Mouse (Mus musculus) ES-E14 (cell line): ENCODE measurements around the gene Leng9. TPM values are rescaled to one million over a fixed set of nuclear protein-coding genes. Genes with fewer than 3 reads are reported as not detected.

Experiments
- DNase-seq: peaks from one replicate; pipeline ENCODE4 v3.0.0-alpha.2; 2013; ENCODE audit warnings: low read depth, low spot score
- H3K27ac ChIP-seq: 2 replicates; pipeline ENCODE4 v1.5.1; 2012; ENCODE audit warnings: low read depth, mild to moderate bottlenecking, low read length, moderate library complexity, mixed read lengths; ENCODE audit not compliant: poor library complexity, insufficient read depth, severe bottlenecking
- H3K36me3 ChIP-seq: 2 replicates; pipeline ENCODE4 v1.6.1; 2012; ENCODE audit warnings: mild to moderate bottlenecking, low read length, moderate library complexity, mixed read lengths; ENCODE audit not compliant: control insufficient read depth, poor library complexity, insufficient read depth, severe bottlenecking
- H3K4me1 ChIP-seq, 2 experiments: fragments of 150-350 bp in 1 of 2; sonication (generic) in 1 of 2; 2 replicates each; pipeline ENCODE4 v1.6.1; 2012; ENCODE audit warnings: low read length in 2 of 2, mild to moderate bottlenecking in 1 of 2, mixed read lengths in 1 of 2; ENCODE audit not compliant: control insufficient read depth in 2 of 2, insufficient read depth in 2 of 2, poor library complexity in 1 of 2
- H3K4me3 ChIP-seq, 2 experiments: fragments of 150-350 bp in 1 of 2; sonication (generic) in 1 of 2; 2 replicates each; pipeline ENCODE4 v1.5.1; 2012; ENCODE audit warnings: low read length in 2 of 2, low read depth in 1 of 2, mild to moderate bottlenecking in 1 of 2, mixed read lengths in 1 of 2; ENCODE audit not compliant: insufficient read depth in 1 of 2, poor library complexity in 1 of 2, severe bottlenecking in 1 of 2
- H3K9ac ChIP-seq: 2 replicates; pipeline ENCODE4 v1.6.1; 2012; ENCODE audit warnings: low read depth, mild to moderate bottlenecking, low read length, mixed read lengths; ENCODE audit not compliant: poor library complexity, insufficient read depth, severe bottlenecking
- H3K9me3 ChIP-seq: fragments of 150-350 bp; sonication (generic); 2 replicates; pipeline ENCODE4 v1.6.1; 2012; ENCODE audit warnings: low read depth, mild to moderate bottlenecking, low read length; ENCODE audit not compliant: control insufficient read depth, insufficient read depth
- CHD2 ChIP-seq: IDR thresholded peaks from 2 replicates; pipeline ENCODE4 v1.6.1; 2014; ENCODE audit warnings: mild to moderate bottlenecking, low read depth, low read length, inconsistent platforms
- HCFC1 ChIP-seq: IDR thresholded peaks from 2 replicates; pipeline ENCODE4 v1.6.1; 2012; ENCODE audit warnings: low read length, inconsistent platforms, borderline replicate concordance; ENCODE audit not compliant: insufficient read depth
- MAFK ChIP-seq: IDR thresholded peaks from 2 replicates; pipeline ENCODE4 v1.6.1; 2014; ENCODE audit warnings: mild to moderate bottlenecking, low read depth, low read length, inconsistent platforms; ENCODE audit not compliant: insufficient read depth
- ZC3H11A ChIP-seq: IDR thresholded peaks from 2 replicates; pipeline ENCODE4 v1.6.1; 2012; ENCODE audit warnings: low read depth, mild to moderate bottlenecking, inconsistent platforms, low read length, borderline replicate concordance
- ZNF384 ChIP-seq: IDR thresholded peaks from 2 replicates; pipeline ENCODE4 v1.6.1; 2012; ENCODE audit warnings: low read depth, low read length, inconsistent platforms
- in situ Hi-C, 2 experiments: fragments of 600-800 bp; cut with MboI; formaldehyde crosslinking; loops; one replicate each; pipeline ENCODE4 v1.15.1; 2025; ENCODE audit warnings: low sequenced_read_pairs in 2 of 2, inconsistent platforms in 1 of 2; ENCODE audit not compliant: unreplicated experiment in 2 of 2
- total RNA-seq: library from RNA; depleted of rRNA; stranded (reverse); fragments of 300-350 nt; gene quantifications from 2 replicates; pipeline ENCODE4 v1.2.3, GENCODE M21; 2012; rRNA removed

Leng9 gene
- total RNA-seq, 1 experiment = 1.0 TPM

- no peak overlapping the region for H3K4me3 ChIP-seq
- TF ChIP-seq ZC3H11A (no peak), HCFC1 (no peak), MAFK (no peak), CHD2 (no peak), ZNF384 (no peak)
- H3K4me1 ChIP-seq = no peaks in the 10 kb centered on the region
- no peak for DNase-seq
- H3K9me3 ChIP-seq = no peaks in the 10 kb centered on the region
- in situ Hi-C loops = no loop called here
- H3K9ac ChIP-seq = no peak overlapping the region
- no peaks in the 10 kb centered on the region for H3K36me3 ChIP-seq
- no peak overlapping the region for H3K27ac ChIP-seq
Observed at GRCm38 (mm10) chr7:4098301-4098700, 51.9 kb downstream of the Leng9 start.

Other genes starting within 250 kb of the Leng9 start
- gene Lilra6, start 234.9 kb downstream of the Leng9 start, total RNA-seq = not detected in 2 replicates
- gene Lair1, start 87.2 kb downstream of the Leng9 start, total RNA-seq = 0.18 and 0.26 TPM in 2 replicates
- 11.9 and 21.0 TPM in 2 replicates for gene Ttyh1, start 31.0 kb downstream of the Leng9 start, total RNA-seq
- 77.2 and 115 TPM in 2 replicates for gene Leng8, start 13.3 kb downstream of the Leng9 start, total RNA-seq
- 13.3 and 17.2 TPM in 2 replicates for gene Cdc42ep5, start 14.5 kb upstream of the Leng9 start, total RNA-seq
- gene Lilra5, start 87.4 kb upstream of the Leng9 start, total RNA-seq = not detected in 2 replicates
- not detected in 2 replicates for gene Ncr1, start 187.3 kb upstream of the Leng9 start, total RNA-seq
- gene Gp6, start 247.4 kb upstream of the Leng9 start, total RNA-seq = not detected in 2 replicates